Mouse (Mus musculus) kidney, adult 2 months (tissue): ENCODE measurements around the gene Elmo1.

Source experiments
- CTCF ChIP-seq: fragments of 200-500 bp; conservative IDR thresholded peaks from 2 replicates; pipeline ENCODE4 v1.5.1; 2011; ENCODE audit warnings: low read depth, mild to moderate bottlenecking, control low read depth, low read length, moderate library complexity, mixed read lengths; ENCODE audit not compliant: insufficient read depth, insufficient read length
- POLR2A ChIP-seq: fragments of 200-500 bp; IDR thresholded peaks from one replicate; pipeline ENCODE4 v1.6.1; 2011; ENCODE audit warnings: low read depth, low read length, control low read depth

- TF ChIP-seq CTCF (no peak), POLR2A (no peak)
Observed at GRCm38 (mm10) chr13:20205746-20206145, 115.3 kb downstream of the Elmo1 start.
